Mouse (Mus musculus) heart, postnatal 14 days (tissue): Measurements from ENCODE around the gene Gm10570. TPM values are rescaled to one million over a fixed set of nuclear protein-coding genes. Genes with fewer than 3 reads are reported as not detected.

Experiments used
- DNase-seq, 2 experiments: peaks; one replicate each; pipeline ENCODE4 v3.0.0; 2021 to 2022
- intact Hi-C: fragments of 180-260 bp; cut with DNase I; formaldehyde crosslinking; loops from one replicate; pipeline ENCODE4 v1.15.1; 2025
- long read RNA-seq, 2 experiments: library from polyadenylated mRNA; stranded (forward); transcript quantifications; one replicate each; pipeline ENCODE4 v2.0.0; 2021
- total RNA-seq, 2 experiments: library from RNA; stranded (reverse); gene quantifications; 2 replicates each; pipeline ENCODE4 v1.2.3; 2021

The Gm10570 gene
- 1 to 10 TPM in 1 of 2 experiments, not detected in 1; 1.0 TPM for total RNA-seq
- long read RNA-seq, experiment 1 = 0 reads
- long read RNA-seq, experiment 2 = 0 reads

DNA sequence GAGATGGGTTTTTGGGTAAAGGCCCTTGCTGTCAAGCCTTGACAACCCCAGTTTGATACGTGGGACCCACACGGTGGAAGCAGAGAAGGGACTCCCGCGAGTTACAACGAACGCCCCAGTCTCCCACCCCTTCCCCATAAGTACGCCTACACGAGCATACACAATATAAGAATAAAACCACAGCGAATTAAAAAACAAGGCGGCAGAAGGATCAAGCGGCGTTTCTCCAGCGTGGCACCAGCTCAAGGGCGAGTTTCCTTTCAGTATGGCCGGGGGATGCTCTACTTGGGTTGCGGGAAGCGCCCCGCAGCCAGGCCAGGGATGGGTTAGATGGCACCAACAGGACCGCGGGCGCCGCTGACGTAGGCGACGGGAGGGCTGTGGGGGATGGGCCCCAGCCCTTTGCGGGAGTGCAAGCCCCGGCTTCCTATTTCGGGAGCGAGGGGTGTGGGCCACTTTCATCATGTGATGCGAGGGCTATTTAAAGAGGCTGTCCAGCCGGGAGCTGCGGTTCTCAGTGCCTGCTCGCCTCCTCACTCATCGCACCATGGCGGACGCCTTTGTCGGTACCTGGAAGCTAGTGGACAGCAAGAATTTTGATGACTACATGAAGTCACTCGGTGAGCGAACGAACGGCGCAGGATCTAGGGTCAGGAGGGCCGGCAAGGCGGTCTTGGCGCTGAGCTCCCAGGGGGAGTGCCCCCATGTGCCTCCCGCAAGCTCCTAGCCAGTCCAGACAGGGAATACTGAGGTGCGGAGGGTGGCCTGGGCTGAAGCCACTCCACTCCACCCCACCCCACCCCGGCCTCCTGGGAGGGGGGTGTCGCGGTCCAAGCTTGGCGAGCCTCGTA lies at the start of gene Gm10570, which contains the start of gene Fabp3:
Gene Gm10570, minus strand, starts transcription at position 444 of the 851 bp plus-strand sequence.
Gene Fabp3, plus strand, starts transcription at position 365 of the 851 bp plus-strand sequence.
- intact Hi-C loops = no loop called here
- peak; percentile 75 to 80 for DNase-seq

DNA sequence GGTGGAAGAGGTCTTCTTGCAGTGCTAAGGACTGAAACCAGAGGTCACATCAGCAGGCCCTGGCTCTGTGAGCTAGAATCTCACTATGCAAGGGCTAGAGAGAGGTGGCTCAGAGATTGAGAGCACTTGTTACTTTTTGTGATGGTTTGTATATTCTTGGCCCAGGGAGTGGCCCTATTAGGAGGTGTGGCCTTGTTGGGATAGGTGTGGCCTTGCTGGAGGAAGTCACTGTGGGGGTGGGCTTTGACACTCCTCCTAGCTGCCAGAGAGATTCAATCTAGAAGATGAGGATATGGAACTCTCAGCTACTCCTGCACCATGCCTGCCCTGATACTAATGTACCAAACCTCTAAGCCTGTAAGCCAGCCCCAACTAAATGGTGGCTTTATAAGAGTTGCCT lies 49.5 kb upstream of the Gm10570 start:
- no peak for DNase-seq
- intact Hi-C loops = no loop called here

DNA sequence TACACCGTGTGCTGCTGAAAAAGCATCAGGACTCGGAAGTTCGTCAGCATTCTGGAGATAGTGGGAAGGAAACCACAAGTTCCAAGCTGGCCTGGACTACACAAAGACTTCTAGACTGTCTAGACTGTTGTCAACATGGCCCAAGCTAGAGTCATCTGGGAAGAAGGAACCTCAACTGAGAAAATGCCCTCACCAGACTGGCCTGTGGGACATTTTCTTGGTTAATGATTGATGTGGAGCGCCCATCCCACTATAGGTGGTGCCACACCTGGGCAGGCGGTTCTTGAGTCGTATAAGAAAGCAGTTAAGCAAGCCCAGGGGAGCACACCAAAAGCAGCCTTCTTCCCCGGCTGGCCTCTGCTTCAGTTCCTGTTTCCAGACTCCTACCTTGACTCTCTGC lies 44.1 kb upstream of the Gm10570 start:
- intact Hi-C loops = no loop called here
- DNase-seq = no peak

DNA sequence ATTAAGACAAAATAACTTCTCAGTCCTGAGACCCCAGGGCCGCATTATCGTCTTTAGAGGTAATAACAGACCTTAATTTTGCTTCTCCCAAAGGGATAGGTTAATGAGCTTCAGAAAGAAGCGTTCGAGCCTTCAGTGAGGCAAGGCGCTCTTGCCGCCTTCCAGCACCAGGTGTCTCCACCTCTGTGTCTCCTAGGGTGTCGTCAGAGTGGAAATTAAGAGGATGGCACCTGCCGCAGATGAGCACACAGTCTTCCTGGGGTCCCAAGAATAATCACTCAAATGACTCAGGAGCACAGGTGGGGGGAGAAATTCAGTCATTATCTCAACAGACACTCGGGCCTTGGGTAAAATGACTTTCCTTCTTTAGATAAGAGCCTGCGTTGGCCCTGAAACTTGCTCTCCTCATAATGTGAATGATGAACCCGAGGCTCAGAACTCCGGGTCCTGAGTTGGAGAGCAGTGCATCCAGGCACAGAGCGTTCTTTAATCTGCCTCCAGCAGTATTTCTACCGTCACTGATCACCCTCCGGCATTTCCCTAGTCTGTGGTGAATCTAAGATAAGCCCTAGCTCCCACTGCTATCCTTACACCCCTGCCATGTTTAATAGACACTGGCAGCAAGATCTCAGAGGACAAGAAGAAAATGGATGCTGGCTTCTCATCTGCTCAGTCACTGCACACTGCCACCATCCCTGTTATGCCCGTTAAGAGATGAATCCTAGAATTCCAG lies 42.4 kb upstream of the Gm10570 start:
- intact Hi-C loops = no loop called here
- no peak for DNase-seq

DNA sequence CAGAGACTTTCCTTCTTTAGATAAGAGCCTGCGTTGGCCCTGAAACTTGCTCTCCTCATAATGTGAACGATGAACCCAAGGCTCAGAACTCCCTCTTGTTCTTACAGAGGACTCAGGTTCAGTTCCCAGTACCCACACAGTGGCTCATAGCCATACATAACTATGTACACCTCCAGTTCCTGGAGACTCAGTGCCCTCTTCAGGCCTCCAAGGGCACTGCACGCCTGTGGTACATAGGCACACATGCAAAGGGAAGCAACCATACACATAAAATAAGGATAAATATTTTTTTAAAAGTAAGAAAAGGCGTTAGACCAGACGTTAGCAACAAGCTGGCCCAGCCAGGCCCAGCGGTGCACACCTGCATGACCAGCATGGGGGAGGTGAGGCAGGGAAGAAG lies 41.2 kb upstream of the Gm10570 start:
- intact Hi-C loops = no loop called here
- no peak for DNase-seq

DNA sequence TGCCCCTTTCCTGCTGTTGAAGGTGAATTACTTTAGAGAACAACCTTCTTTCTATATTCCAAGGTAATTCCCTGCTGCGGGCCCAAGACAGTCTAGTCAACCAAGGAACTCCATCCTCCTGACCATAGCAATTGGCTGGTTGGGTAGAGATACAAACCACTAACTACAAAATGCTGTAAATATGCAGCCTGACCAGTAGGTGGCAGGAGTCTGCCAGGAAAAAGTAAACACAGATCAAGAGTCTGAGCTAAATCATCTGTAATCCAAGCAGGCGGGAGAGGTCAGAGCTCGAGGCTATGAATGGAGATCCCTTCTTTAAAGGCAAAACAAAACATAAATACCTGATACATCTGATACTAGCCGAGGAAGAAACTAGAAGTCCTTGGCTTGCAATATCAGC lies 33.2 kb upstream of the Gm10570 start:
- peak; percentile 62 to 75 for DNase-seq
- intact Hi-C loops = loop anchor here (1.0 kb wide), 1 partner anchor 193 kb away; no protein-coding TSS in a partner anchor

DNA sequence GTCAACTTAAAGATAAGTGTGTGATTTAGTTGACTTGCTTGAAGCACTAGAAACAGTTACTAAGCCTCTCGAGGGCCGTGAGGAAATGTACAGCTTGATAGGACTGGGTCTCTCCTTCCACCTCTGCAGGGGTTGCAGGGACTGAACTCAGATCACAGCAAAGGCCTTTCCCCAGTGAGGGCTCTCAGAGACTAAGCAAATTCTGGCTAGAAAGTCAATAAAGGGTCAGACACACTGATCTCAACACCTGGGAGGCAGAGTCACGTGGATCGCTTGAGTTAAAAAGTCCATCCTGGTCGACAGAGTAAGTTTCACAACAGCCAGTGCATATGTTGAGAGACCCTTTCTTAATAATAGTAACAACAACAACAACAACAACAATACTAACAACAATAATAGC lies 27.4 kb upstream of the Gm10570 start:
- intact Hi-C loops = no loop called here
- DNase-seq = no peak

DNA sequence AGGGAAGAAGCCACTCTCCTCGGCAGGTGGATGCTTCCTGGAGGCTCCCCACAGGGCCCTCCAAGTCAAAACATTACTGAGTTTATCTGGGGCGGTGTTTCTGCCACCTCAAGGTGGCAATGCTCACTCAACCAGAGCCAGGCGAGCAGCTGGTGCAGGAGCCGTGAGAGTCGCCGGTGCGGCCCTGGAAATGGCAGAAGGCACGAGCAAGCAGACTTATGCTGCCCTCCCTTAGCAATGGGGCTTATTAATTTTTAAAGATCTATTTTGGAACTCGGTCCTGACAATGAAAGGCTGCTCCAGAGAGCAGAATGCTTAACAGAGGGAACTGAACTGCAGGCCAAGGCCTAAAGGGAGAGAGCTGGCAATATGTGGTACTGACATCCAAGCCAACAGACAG lies 18.9 kb upstream of the Gm10570 start:
- DNase-seq = no peak
- intact Hi-C loops = no loop called here

DNA sequence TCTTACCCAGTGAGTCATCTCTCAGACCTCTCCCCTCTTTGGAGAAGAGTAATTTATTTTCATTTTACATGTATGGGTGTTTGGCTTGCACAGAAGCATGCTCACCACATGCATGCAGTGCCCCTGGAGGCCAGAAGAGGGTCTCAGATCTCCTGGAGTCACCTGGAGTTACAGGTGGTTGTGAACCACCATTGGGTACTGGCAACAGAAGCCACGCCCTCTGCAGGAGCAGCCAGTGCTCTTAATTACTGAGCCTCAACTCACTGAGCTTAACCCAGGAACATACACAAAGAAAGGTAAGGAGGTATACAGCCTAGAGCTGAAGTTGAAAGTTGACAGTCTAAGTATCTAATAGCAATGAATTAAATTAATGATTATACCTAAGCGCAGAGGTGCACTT lies 17.0 kb upstream of the Gm10570 start:
- intact Hi-C loops = no loop called here
- no peak for DNase-seq

DNA sequence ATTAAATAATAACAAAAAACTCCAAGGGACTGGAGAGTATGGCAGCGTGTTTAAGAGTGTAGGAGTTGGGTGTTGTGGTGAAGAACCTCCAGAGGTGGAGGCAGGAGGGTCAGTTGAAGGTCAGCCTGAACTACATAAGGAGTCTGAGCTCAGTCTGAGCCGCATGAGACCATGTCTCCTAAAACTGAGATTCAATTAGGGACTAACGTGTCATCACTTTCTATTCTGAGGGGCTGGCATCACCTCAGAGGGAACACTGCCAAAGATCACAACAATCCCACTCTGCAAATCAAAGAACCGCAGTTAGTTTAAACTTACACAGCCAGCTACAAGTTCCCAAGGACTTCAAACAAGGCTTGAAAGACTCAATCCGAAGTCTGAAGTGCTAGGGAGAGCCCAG lies 15.1 kb upstream of the Gm10570 start:
- intact Hi-C loops = no loop called here
- DNase-seq = peak in 1 of 2 experiments; percentile 59

DNA sequence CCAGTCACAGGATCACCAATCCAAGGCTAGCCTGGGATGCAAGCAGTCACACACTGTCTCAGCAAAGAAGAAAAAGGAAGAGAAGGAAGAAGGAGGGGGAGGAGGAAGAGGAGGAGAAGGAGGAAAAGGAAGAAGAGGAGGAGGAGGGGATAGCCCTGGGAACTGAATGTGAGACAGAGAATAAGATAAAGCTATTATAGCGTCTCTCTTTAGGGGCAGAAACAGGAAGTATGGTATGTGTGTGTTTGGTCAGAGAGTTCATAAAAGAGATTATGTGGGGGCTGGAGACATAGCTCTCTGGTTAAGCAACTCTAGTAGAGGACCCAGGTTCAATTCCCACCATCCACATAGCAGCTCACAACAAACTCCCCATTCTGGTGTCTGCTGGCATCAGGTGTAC lies 14.7 kb upstream of the Gm10570 start:
- intact Hi-C loops = no loop called here
- DNase-seq = no peak

DNA sequence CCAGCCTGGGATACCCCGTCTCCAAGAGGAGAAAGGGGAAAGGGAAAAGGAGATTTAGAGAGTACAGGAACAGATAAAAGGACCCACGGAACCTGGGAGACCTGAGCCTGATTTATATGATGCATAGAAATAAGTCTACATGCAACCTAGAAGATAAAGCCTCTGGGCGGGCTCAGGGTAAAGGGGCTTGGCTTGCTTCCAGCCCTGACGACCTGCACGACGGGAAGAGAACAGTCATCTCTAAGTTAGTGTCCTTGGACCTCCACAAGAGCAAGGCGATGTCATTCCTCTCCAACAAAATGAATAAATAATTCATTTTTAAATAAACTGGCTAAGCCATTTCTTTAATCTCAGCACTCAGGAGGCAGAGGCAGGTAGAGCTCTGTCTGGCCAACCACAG lies 14.1 kb upstream of the Gm10570 start:
- DNase-seq = no peak
- intact Hi-C loops = no loop called here

DNA sequence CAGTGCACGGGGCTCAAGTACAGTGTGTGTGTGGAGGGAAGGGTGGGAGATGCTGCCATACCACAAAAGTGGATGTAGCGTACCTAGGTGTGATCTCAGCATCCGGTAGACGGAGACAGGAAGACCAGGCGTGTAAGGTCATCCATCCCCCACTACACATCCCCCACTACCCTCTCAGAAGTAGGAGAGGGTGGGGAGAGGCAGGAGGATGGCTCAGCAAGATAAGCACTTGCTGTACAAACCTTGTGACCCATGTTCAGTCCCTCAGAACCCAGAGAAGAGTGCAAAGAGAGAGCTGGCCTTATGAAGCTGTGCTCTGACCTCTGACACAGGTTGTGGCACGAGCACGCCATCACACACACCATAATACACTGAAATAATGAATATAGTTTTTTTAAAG lies 13.2 kb upstream of the Gm10570 start:
- intact Hi-C loops = no loop called here
- DNase-seq = no peak

DNA sequence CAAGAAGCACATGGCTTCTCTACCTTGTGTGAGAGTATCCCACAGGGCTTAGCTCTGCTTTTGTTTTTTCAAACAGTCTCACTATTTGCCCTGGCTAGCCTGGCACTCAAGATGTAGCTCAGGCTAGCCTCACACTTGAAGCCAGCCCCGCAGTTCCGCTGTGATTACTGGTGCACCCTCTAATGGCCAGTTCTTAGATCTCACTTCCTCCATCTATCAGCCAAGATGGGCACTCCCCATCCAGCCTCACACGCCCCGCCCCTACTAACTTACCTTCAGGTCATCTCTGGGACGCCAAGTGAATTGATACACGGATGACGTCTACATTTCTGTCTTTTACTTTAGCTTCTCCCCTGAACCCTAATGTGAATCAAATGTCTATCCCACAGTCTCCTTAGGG lies 11.1 kb upstream of the Gm10570 start:
- DNase-seq = no peak
- intact Hi-C loops = no loop called here

DNA sequence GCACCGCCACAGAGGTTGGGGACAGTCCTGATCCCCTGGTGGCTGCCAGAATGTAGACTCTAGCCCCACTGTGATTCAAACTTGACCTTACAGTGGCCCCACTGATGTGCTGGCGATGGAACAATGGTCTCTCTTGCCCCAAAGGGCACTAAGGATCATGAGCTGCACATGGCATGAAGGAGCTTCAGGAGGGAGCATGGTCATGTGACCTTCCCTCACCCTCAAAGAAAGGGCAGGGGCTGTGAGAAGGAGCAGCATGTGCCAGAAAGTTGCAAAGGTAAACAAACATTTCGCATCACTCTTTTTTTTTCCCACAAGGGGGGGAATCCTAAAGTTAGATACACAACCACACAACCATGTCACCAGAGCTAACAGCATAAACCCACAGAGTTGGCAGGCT lies 9.6 kb upstream of the Gm10570 start:
- no peak for DNase-seq
- intact Hi-C loops = no loop called here

DNA sequence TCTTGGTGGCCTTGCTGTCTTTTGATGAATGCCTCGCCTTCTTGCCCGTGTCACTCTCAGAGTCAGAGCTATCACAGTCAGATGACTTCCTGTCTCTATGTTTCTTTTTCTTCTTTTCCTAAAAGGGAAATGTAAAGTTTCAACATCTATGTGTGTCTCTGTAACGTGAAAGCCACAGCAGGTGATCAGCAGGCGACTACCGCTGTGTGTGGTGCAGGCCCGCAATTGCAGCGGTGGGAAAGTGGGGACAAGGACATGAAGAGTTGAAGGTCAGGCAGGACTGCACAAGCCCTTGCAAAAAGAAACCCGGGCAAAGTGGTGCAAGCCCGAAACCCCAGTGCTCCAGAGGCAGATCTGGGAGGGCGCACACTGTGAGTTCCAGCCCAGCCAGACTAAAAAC lies 8.2 kb upstream of the Gm10570 start:
- intact Hi-C loops = no loop called here
- peak in 1 of 2 experiments; percentile 6 for DNase-seq

DNA sequence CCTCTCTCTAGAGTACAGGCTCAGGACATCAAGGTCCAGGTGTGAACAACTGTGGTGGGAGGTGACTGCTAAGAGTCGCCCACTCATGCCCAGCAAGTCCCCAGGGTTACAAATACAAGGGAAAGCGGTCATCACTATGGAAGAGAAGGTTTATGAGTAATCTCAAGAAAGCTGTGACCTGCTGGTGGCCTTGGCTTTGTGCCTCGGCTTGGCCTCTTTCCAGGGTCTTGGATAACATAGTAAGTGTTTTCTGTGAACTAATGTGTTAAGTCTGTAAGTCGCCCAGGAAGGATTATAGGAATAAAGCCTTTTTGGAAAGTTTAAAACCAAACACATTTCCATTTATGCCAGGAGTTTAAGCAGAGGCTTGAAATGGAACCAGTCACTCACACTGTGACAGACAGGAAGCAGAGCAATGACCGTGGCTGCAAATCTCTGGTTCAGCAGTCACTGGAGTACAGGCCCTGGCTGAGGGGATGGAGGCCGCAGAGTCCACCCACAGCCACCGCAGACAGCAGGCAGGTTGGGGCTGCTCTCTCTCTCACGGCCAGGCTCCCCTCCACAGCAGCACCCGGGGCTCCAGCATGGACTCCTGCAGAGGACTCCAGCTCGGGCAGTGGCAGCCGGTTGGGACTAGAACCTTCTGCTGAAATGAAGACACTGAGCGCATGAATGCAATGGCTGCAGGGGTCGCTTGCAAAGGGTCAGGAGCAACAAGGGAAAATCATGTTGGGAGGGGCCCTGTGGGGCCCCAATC lies 7.5 kb upstream of the Gm10570 start:
- peak; percentile 31 to 63 for DNase-seq
- intact Hi-C loops = no loop called here

DNA sequence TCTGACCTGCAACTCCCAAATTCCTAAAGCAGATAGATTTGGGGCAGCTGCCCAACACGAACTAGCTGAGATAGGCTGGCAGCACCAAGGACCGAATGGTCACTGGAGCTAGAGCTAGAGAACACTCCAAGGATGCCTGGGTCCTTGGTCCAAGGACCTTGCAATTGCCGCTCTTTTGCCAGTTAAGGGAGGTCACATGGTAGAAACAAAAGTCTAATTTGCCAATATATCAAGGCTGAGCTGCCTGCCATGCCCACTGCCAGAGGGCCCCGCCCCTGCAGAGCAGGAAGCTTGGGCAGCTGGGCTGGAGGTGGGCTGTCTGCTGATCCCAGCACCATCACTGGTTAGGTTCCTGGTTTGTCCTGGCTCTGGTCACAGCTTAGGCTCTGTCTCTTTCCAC lies 5.1 kb upstream of the Gm10570 start:
- no peak for DNase-seq
- intact Hi-C loops = no loop called here

DNA sequence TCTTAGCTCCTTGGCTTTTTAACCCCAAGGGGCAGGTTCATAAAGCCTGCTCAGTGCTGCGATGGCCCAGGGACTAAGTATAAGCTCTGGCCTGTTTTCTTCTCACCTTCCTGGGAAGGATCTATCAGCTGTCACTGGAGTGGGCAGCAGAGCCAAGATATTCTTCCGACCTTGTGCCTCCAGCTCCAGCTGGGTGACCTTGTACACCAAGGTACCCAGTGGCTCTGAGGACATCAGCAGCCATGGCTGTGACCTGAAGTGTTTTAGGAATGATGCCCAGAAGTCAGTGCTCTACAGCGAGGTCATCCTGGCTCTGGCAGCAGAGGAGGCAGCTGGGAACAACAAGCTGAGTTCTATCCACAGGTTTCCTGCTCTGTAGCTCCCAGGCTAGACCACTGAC lies 4.1 kb upstream of the Gm10570 start:
- intact Hi-C loops = no loop called here
- peak; percentile 42 to 63 for DNase-seq

DNA sequence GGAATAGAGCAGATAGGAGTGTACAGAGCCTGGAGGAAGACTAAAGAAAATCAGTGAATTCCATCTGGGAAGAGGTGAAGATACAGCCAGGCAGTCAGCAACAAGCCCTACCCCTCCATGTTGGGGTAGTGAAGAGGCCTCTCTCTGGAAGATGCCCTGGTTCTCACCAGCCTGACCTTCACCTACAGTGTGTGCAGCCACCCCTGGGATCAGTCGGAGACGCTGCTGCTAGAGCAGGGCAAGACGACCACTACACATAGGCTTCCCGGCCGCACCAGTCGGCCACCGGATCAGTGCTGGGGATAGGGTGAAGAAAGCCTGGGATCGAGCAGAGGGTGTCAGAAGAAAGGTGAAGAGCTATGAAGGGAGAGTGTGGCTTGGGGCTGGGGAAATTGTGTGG lies 780 bp upstream of the Gm10570 start:
- no peak for DNase-seq
- intact Hi-C loops = no loop called here

DNA sequence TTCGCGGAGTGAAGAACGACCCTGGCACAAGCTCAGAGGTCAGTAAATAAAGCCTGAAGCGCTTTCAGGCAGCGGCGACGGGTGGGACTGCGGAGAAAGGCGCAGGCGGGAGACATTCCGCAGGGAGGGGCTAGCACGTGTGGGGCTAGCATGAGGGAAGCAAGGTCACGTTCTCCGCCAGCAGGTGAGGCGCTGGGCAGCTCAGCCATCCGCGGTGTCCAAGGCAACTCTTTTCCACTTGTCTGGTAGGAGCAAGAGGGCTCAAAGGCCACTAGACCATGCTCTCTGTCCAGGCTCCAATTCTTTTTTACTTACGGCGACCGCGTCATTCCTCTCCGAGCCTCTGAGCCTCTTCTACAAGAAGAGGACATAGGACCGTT lies 633 bp downstream of the Gm10570 start:
- intact Hi-C loops = no loop called here
- peak; percentile 57 to 72 for DNase-seq
